Mouse (Mus musculus): ENCODE measurements around the gene Acaa1b. TPM values are rescaled to one million over a fixed set of nuclear protein-coding genes. Genes with fewer than 3 reads are reported as not detected.

Gene Acaa1b
- polyA plus RNA-seq, 2 experiments, result 1.7 to 1.8 TPM

DNA sequence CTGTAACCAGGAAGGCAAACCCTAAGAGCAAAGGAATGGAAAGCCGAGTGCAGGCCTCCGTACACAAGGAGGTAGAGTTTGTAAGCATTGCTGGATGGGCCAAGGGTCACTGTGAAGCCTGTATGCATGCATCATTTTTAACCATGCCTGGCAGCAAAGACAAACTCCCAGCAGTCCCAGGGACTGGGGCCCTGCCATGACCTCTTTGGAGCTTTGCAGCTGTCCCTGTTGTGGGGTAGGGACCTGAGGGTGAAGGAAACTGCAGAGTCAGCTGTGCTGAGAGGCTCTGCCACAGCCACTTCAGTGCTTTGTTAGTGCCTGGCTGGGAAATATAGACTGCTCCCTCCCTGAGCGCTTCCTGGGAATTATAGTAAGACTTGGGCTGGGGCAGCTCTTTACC lies 46.3 kb downstream of the Acaa1b start:
- DNase-seq (ENCODE audit: low spot score) (no peak), ATAC-seq (ENCODE audit: low FRiP score, low read depth) (0 out of 2 replicates have a peak, but pooled peaks have one; percentile 27)
- H3K4me1 ChIP-seq (ENCODE audit: control insufficient read depth, insufficient read depth, low read length), result peaks cover 16% of the 10 kb centered on the region
- 68% methylated on average over 3 of the region's 3 CpGs for WGBS
- no peak overlapping the region for H3K27ac ChIP-seq (replicated peaks; ENCODE audit: low read depth, low read length)
- no peak overlapping the region for H3K9ac ChIP-seq (ENCODE audit: low read depth, low read length, severe bottlenecking)
- TF ChIP-seq POLR2A (IDR thresholded peaks at IDR 0.05; ENCODE audit: borderline replicate concordance, extremely low read depth, insufficient read depth, insufficient read length), result no peak
- no peaks in the 10 kb centered on the region for H3K9me3 ChIP-seq (ENCODE audit: control insufficient read depth, low read length)
- no peak overlapping the region for H3K4me2 ChIP-seq (replicated peaks; ENCODE audit: low read depth, low read length, severe bottlenecking)
- H3K27me3 ChIP-seq (ENCODE audit: control insufficient read depth, insufficient read depth, low read length), result no peaks in the 10 kb centered on the region
- H3K4me3 ChIP-seq (replicated peaks; ENCODE audit: low read length), result no peak overlapping the region
- H3K36me3 ChIP-seq (ENCODE audit: control insufficient read depth, insufficient read depth, low read length), result no peaks in the 10 kb centered on the region

DNA sequence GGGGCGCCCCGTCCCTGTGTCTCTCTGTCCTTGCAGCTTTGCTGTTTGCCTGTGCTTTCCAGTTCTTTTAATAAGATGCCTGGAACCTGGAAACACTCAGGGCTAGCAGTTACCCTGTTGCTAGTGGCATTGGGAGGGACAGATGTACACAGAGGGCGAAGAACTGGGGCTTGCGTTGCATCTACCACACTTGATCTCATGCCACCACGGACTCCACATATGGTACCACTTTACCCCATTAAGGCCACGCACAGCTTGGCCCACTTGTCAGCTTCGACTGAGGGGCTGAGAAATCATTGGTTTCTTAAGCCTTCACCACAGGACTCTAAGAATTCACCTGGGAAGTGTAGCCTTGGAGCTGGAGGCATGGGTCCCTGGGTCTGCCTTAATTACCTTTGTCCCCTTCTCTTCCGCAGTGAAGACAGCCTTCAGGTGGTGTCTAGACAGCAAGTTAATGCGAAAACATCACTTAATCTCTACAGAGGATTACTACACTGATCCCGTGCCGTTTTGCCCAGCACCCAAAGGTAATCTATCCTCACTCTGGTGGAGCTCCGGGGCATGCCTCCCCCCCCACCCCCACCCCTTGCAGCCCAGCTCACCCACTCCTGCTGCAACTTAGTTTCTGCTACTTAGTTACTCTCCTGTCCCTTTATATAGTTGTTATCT lies 47.1 kb downstream of the Acaa1b start:
- no peak for ATAC-seq (ENCODE audit: low FRiP score, low read depth)
- Histone ChIP-seq H3K4me3 (replicated peaks; ENCODE audit: low read length) (no peak overlapping the region), H3K9ac (ENCODE audit: low read depth, low read length, severe bottlenecking) (no peak overlapping the region), H3K36me3 (ENCODE audit: control insufficient read depth, insufficient read depth, low read length) (no peaks in the 10 kb centered on the region), H3K27me3 (ENCODE audit: control insufficient read depth, insufficient read depth, low read length) (no peaks in the 10 kb centered on the region), H3K4me1 (ENCODE audit: control insufficient read depth, insufficient read depth, low read length) (peaks cover 16% of the 10 kb centered on the region), H3K27ac (replicated peaks; ENCODE audit: low read depth, low read length) (no peak overlapping the region), H3K4me2 (replicated peaks; ENCODE audit: low read depth, low read length, severe bottlenecking) (no peak overlapping the region), H3K9me3 (ENCODE audit: control insufficient read depth, low read length) (no peaks in the 10 kb centered on the region)
- no peak for DNase-seq (ENCODE audit: low spot score)
- TF ChIP-seq POLR2A (IDR thresholded peaks at IDR 0.05; ENCODE audit: borderline replicate concordance, extremely low read depth, insufficient read depth, insufficient read length), result no peak
- 31% methylated on average over 12 of the region's 12 CpGs for WGBS

DNA sequence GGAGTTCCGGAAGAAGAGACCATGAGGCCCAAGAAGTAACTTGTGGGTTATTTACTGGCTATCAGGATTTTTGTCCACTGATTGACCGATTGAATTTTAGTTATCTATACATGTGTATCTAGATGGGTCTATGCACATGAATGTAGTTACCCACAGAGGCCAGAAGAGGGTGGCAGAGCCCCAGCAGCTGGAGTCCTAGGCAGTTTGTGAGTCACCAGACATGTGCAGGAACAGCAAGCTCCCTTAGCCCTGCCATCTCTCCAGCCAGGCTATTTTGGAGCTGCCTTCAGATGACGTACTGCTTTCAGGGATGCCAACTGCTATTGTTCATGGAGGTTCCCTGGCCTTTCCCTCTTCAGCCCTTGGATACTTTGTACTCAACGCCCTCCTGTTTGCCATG lies 49.3 kb downstream of the Acaa1b start:
- Histone ChIP-seq H3K4me1 (ENCODE audit: control insufficient read depth, insufficient read depth, low read length) (peaks cover 16% of the 10 kb centered on the region), H3K27ac (replicated peaks; ENCODE audit: low read depth, low read length) (no peak overlapping the region), H3K4me2 (replicated peaks; ENCODE audit: low read depth, low read length, severe bottlenecking) (no peak overlapping the region), H3K9me3 (ENCODE audit: control insufficient read depth, low read length) (no peaks in the 10 kb centered on the region), H3K27me3 (ENCODE audit: control insufficient read depth, insufficient read depth, low read length) (no peaks in the 10 kb centered on the region), H3K36me3 (ENCODE audit: control insufficient read depth, insufficient read depth, low read length) (no peaks in the 10 kb centered on the region), H3K9ac (ENCODE audit: low read depth, low read length, severe bottlenecking) (no peak overlapping the region), H3K4me3 (replicated peaks; ENCODE audit: low read length) (no peak overlapping the region)
- WGBS, result 87% methylated on average over 4 of the region's 4 CpGs
- DNase-seq (ENCODE audit: low spot score) (no peak), ATAC-seq (ENCODE audit: low FRiP score, low read depth) (no peak)
- TF ChIP-seq POLR2A (IDR thresholded peaks at IDR 0.05; ENCODE audit: borderline replicate concordance, extremely low read depth, insufficient read depth, insufficient read length), result no peak

DNA sequence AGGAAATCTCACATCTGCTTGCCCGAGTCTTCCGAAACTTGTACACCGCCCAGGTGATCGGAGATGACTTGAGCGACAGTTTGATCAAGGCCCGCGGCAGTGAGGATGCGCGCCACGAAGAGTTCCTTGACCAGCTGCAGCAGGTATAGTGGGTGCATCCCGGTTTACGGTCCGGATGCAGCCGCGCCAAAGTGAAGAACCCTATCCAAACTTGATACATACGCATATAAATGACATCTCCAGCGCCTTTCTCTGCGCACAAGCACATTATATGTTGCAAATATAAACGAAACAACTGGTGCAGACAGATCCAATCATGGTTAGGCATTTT lies 54.1 kb downstream of the Acaa1b start:
- Histone ChIP-seq H3K4me3 (replicated peaks; ENCODE audit: low read length) (peak overlapping the region; percentile 46), H3K27ac (replicated peaks; ENCODE audit: low read depth, low read length) (no peak overlapping the region), H3K36me3 (ENCODE audit: control insufficient read depth, insufficient read depth, low read length) (no peaks in the 10 kb centered on the region), H3K9ac (ENCODE audit: low read depth, low read length, severe bottlenecking) (peak overlapping the region; percentile 53), H3K9me3 (ENCODE audit: control insufficient read depth, low read length) (no peaks in the 10 kb centered on the region), H3K4me2 (replicated peaks; ENCODE audit: low read depth, low read length, severe bottlenecking) (peak overlapping the region; percentile 80), H3K27me3 (ENCODE audit: control insufficient read depth, insufficient read depth, low read length) (no peaks in the 10 kb centered on the region), H3K4me1 (ENCODE audit: control insufficient read depth, insufficient read depth, low read length) (peaks cover 4% of the 10 kb centered on the region; the same call in 1 of the 2 replicates)
- ATAC-seq (ENCODE audit: low FRiP score, low read depth) (no peak), DNase-seq (ENCODE audit: low spot score) (no peak)
- no peak for TF ChIP-seq POLR2A (IDR thresholded peaks at IDR 0.05; ENCODE audit: borderline replicate concordance, extremely low read depth, insufficient read depth, insufficient read length)
- WGBS, result 3% methylated on average over 19 of the region's 19 CpGs

DNA sequence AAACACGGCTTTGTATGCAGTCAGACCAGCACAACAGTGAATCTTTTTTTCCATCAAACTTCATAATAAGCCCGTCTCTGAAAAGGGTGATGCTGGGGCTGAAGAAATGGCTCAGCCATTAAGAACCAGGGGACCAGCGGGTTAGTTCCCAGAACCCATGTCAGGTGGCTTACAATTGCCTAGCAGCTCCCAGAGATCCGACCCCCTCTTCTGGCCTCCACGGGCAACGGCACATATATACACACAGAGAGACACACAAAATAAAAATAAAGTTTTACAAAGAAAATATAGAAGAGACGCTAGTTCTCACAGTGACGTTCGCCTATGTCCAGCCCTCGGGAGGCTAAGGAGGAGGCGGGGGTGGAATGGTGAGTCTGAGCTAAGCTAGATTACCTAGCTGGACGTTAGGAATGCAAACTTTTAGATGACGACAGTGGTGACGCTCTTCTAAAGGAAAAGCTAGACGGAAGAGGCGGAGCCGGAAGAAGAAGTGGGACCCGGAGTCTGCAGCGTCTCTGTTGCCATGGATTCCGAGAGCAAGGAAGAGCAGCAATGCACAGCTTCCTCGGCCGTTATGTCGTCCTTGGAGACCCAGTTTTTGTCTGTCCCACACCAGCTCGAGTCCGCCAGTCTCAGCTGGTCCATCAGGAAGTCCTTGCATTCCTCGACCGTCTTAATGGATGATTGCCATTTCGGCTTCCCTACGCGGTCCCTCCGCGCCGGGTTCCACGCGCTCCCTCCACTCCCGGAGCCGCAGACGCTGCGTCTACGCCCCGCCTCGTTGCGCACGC lies 54.7 kb downstream of the Acaa1b start, which contains the start of gene Dlec1:
Dlec1 (plus strand) TSS at position 487 of the 791 bp plus-strand sequence.
- Histone ChIP-seq H3K27me3 (ENCODE audit: control insufficient read depth, insufficient read depth, low read length) (no peaks in the 10 kb centered on the region), H3K4me1 (ENCODE audit: control insufficient read depth, insufficient read depth, low read length) (peaks cover 4% of the 10 kb centered on the region; the same call in 1 of the 2 replicates), H3K27ac (replicated peaks; ENCODE audit: low read depth, low read length) (peak within 1 kb of the TSS; percentile 52; the same call in 1 of the 2 replicates), H3K4me3 (replicated peaks; ENCODE audit: low read length) (peak within 1 kb of the TSS; percentile 46), H3K9ac (ENCODE audit: low read depth, low read length, severe bottlenecking) (peak within 1 kb of the TSS; percentile 53), H3K9me3 (ENCODE audit: control insufficient read depth, low read length) (no peaks in the 10 kb centered on the region), H3K4me2 (replicated peaks; ENCODE audit: low read depth, low read length, severe bottlenecking) (peak within 1 kb of the TSS; percentile 80), H3K36me3 (ENCODE audit: control insufficient read depth, insufficient read depth, low read length) (no peaks in the 10 kb centered on the region)
- ATAC-seq (ENCODE audit: low FRiP score, low read depth) (peak; percentile 92), DNase-seq (ENCODE audit: low spot score) (peak; percentile 92)
- 3% methylated on average over 44 of the region's 44 CpGs for WGBS
- TF ChIP-seq POLR2A (IDR thresholded peaks at IDR 0.05; ENCODE audit: borderline replicate concordance, extremely low read depth, insufficient read depth, insufficient read length), result no peak

Measured in limb, embryonic 14.5 days (tissue).